Mouse (Mus musculus) MEL (cell line): ENCODE measurements around the gene Dao. TPM values are rescaled to one million over a fixed set of nuclear protein-coding genes. Genes with fewer than 3 reads are reported as not detected.

ENCODE experiments used
- DNase-seq: peaks from one replicate; pipeline ENCODE4 v3.0.0; 2011; ENCODE audit warnings: low read depth, low spot score
- H3K27ac ChIP-seq: 2 replicates; pipeline ENCODE4 v1.5.1; 2012; ENCODE audit warnings: low read depth, mild to moderate bottlenecking, control low read depth, low read length, moderate library complexity; ENCODE audit not compliant: control insufficient read depth
- H3K27me3 ChIP-seq, 2 experiments: fragments of 150-350 bp in 1 of 2; sonication (generic) in 1 of 2; 2 replicates each; pipeline ENCODE4 v1.6.1; 2012; ENCODE audit warnings: low read length in 2 of 2, mild to moderate bottlenecking in 2 of 2, improper control_type of control experiment in 1 of 2, moderate library complexity in 1 of 2; ENCODE audit not compliant: insufficient read depth in 2 of 2, control insufficient read depth in 1 of 2
- H3K36me3 ChIP-seq, 2 experiments: 2 replicates each; pipeline ENCODE4 v1.6.1; 2012 to 2014; ENCODE audit warnings: low read length in 2 of 2, improper control_type of control experiment in 1 of 2, inconsistent platforms in 1 of 2, mild to moderate bottlenecking in 1 of 2; ENCODE audit not compliant: insufficient read depth in 2 of 2, control insufficient read depth in 1 of 2
- H3K4me1 ChIP-seq, 2 experiments: fragments of 150-350 bp in 1 of 2; sonication (generic) in 1 of 2; 2 replicates each; pipeline ENCODE4 v1.6.1; 2012; ENCODE audit warnings: low read length in 2 of 2, improper control_type of control experiment in 1 of 2, mild to moderate bottlenecking in 1 of 2; ENCODE audit not compliant: insufficient read depth in 2 of 2, control insufficient read depth in 1 of 2
- H3K4me3 ChIP-seq, 2 experiments: fragments of 150-350 bp in 1 of 2; sonication (generic) in 1 of 2; 2 replicates each; pipeline ENCODE4 v1.5.1; 2012; ENCODE audit warnings: low read depth in 2 of 2, low read length in 2 of 2, mild to moderate bottlenecking in 2 of 2, moderate library complexity in 2 of 2, control low read depth in 1 of 2, improper control_type of control experiment in 1 of 2; ENCODE audit not compliant: control insufficient read depth in 1 of 2, insufficient read depth in 1 of 2
- H3K79me2 ChIP-seq: 2 replicates; pipeline ENCODE4 v1.6.1; 2012; ENCODE audit warnings: mild to moderate bottlenecking, low read length, moderate library complexity; ENCODE audit not compliant: control insufficient read depth, poor library complexity, insufficient read depth
- H3K9ac ChIP-seq: 2 replicates; pipeline ENCODE4 v1.6.1; 2012; ENCODE audit warnings: low read depth, mild to moderate bottlenecking, control low read depth, low read length, moderate library complexity; ENCODE audit not compliant: control insufficient read depth, poor library complexity, severe bottlenecking
- H3K9me3 ChIP-seq: fragments of 150-350 bp; sonication (generic); replicated peaks from 2 replicates; pipeline ENCODE4 v1.6.1; 2012; ENCODE audit warnings: mild to moderate bottlenecking, low read length, improper control_type of control experiment, moderate library complexity; ENCODE audit not compliant: insufficient read depth
- CHD1 ChIP-seq: IDR thresholded peaks from 2 replicates; pipeline ENCODE4 v1.6.1; 2012; ENCODE audit warnings: low read depth, mild to moderate bottlenecking, inconsistent platforms, low read length, improper control_type of control experiment
- CTCF ChIP-seq, 3 experiments: IDR thresholded peaks in 2 of 3; conservative IDR thresholded peaks in 1 of 3; 2 replicates each; pipeline ENCODE4 v1.5.1; 2011 to 2012; ENCODE audit warnings: low read length in 3 of 3, low read depth in 2 of 3, mild to moderate bottlenecking in 2 of 3, improper control_type of control experiment in 1 of 3, inconsistent platforms in 1 of 3, mixed read lengths in 1 of 3, moderate library complexity in 1 of 3; ENCODE audit not compliant: control insufficient read depth in 1 of 3, insufficient read depth in 1 of 3, poor library complexity in 1 of 3, severe bottlenecking in 1 of 3
- E2F4 ChIP-seq: IDR thresholded peaks from 2 replicates; pipeline ENCODE4 v1.6.1; 2011; ENCODE audit warnings: low read depth, low read length, improper control_type of control experiment, borderline replicate concordance
- ELF1 ChIP-seq: IDR thresholded peaks from 2 replicates; pipeline ENCODE4 v1.6.1; 2014; ENCODE audit warnings: low read depth, mild to moderate bottlenecking, inconsistent platforms, low read length, improper control_type of control experiment, moderate library complexity
- EP300 ChIP-seq, 2 experiments: IDR thresholded peaks; 2 replicates each; pipeline ENCODE4 v1.6.1; 2011; ENCODE audit warnings: improper control_type of control experiment in 2 of 2, low read length in 2 of 2, low read depth in 1 of 2, mild to moderate bottlenecking in 1 of 2
- ETS1 ChIP-seq: IDR thresholded peaks from 2 replicates; pipeline ENCODE4 v1.6.1; 2012; ENCODE audit warnings: low read depth, mild to moderate bottlenecking, inconsistent platforms, low read length, improper control_type of control experiment, moderate library complexity
- HCFC1 ChIP-seq: IDR thresholded peaks from 2 replicates; pipeline ENCODE4 v1.6.1; 2012; ENCODE audit warnings: low read depth, mild to moderate bottlenecking, inconsistent platforms, low read length, improper control_type of control experiment, moderate library complexity
- JUND ChIP-seq: IDR thresholded peaks from 2 replicates; pipeline ENCODE4 v1.6.1; 2011; ENCODE audit warnings: low read depth, mild to moderate bottlenecking, improper control_type of control experiment, low read length
- MAFK ChIP-seq: IDR thresholded peaks from 2 replicates; pipeline ENCODE4 v1.6.1; 2011; ENCODE audit warnings: low read depth, mild to moderate bottlenecking, low read length, improper control_type of control experiment, borderline replicate concordance
- MAX ChIP-seq: IDR thresholded peaks from 2 replicates; pipeline ENCODE4 v1.6.1; 2011; ENCODE audit warnings: low read length, improper control_type of control experiment
- MEF2A ChIP-seq: IDR thresholded peaks from 2 replicates; pipeline ENCODE4 v1.6.1; 2014; ENCODE audit warnings: low read depth, mild to moderate bottlenecking, inconsistent platforms, low read length, improper control_type of control experiment; ENCODE audit not compliant: poor library complexity, insufficient replicate concordance, severe bottlenecking; ENCODE audit errors: extremely low read depth
- MXI1 ChIP-seq: IDR thresholded peaks from 2 replicates; pipeline ENCODE4 v1.6.1; 2011; ENCODE audit warnings: mild to moderate bottlenecking, low read depth, low read length, improper control_type of control experiment
- MYC ChIP-seq: IDR thresholded peaks from 2 replicates; pipeline ENCODE4 v1.6.1; 2011; ENCODE audit warnings: low read depth, mild to moderate bottlenecking, low read length, improper control_type of control experiment, moderate library complexity
- NELFE ChIP-seq: IDR thresholded peaks from 2 replicates; pipeline ENCODE4 v1.6.1; 2011; ENCODE audit warnings: low read depth, low read length, improper control_type of control experiment
- RAD21 ChIP-seq: IDR thresholded peaks from 2 replicates; pipeline ENCODE4 v1.6.1; 2011; ENCODE audit warnings: mild to moderate bottlenecking, low read depth, low read length, improper control_type of control experiment
- TBP ChIP-seq: IDR thresholded peaks from 2 replicates; pipeline ENCODE4 v1.8.0; 2011; ENCODE audit warnings: low read depth, low read length, improper control_type of control experiment
- USF1 ChIP-seq: IDR thresholded peaks from 2 replicates; pipeline ENCODE4 v1.6.1; 2014; ENCODE audit warnings: low read depth, mild to moderate bottlenecking, inconsistent platforms, low read length, improper control_type of control experiment, moderate library complexity
- ZC3H11A ChIP-seq: IDR thresholded peaks from 2 replicates; pipeline ENCODE4 v1.6.1; 2012; ENCODE audit warnings: low read depth, mild to moderate bottlenecking, inconsistent platforms, low read length, improper control_type of control experiment
- ZKSCAN1 ChIP-seq: IDR thresholded peaks from 2 replicates; pipeline ENCODE4 v1.6.1; 2012; ENCODE audit warnings: low read depth, mild to moderate bottlenecking, inconsistent platforms, low read length, improper control_type of control experiment, moderate library complexity
- ZMIZ1 ChIP-seq: IDR thresholded peaks from 2 replicates; pipeline ENCODE4 v1.6.1; 2012; ENCODE audit warnings: low read depth, mild to moderate bottlenecking, inconsistent platforms, low read length, improper control_type of control experiment, moderate library complexity
- ZNF384 ChIP-seq: IDR thresholded peaks from 2 replicates; pipeline ENCODE4 v1.6.1; 2012; ENCODE audit warnings: low read depth, mild to moderate bottlenecking, inconsistent platforms, low read length, improper control_type of control experiment
- polyA plus RNA-seq, 2 experiments: library from polyadenylated mRNA; stranded (reverse) in 1 of 2; unstranded in 1 of 2; fragments of >175 nt in 1 of 2; fragments of >200 nt in 1 of 2; gene quantifications; 2 replicates each; pipeline versions ENCODE4 v1.2.1 to v1.2.4; 2012; ENCODE audit warnings: low replicate concordance in 2 of 2, low read depth in 1 of 2; ENCODE audit not compliant: insufficient read length in 2 of 2, insufficient read depth in 1 of 2, missing spikeins in 1 of 2
- total RNA-seq: library from RNA; depleted of rRNA; stranded (reverse); fragments of 300-350 nt; gene quantifications from 2 replicates; pipeline ENCODE4 v1.2.3, GENCODE M21; 2012

The Dao gene
- total and polyA plus RNA-seq, 3 experiments, result 0.04 TPM; not detected in 2

DNA sequence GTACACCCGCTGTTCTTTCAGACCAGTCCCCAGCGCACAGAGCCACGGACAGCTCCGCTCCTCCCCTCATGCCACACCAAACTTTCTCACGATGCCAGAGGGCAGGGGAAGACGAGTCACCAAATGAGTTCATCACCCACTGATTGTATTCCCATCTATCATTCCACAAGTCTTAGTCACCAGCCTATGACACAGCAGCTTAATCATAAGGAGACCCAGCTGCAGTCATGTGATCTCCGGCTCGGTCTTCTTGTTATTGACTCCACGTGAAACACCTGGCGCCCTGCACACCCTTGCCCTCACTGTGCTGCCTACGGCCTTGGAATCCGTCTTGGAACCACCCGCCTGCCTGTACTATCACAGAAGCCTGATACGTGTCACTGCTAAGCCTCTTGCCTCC is 38.5 kb upstream of the Dao start:
- no peak for TF ChIP-seq MAX
- no peak for TF ChIP-seq HCFC1
- no peak for TF ChIP-seq E2F4
- no peak for TF ChIP-seq NELFE
- TF ChIP-seq ZNF384, result no peak
- no peak for TF ChIP-seq ZC3H11A
- no peak for TF ChIP-seq ETS1
- no peak for TF ChIP-seq TBP
- H3K4me3 ChIP-seq, result no peak overlapping the region
- no peaks in the 10 kb centered on the region for H3K9me3 ChIP-seq
- H3K36me3 ChIP-seq, result no peaks in the 10 kb centered on the region
- H3K4me1 ChIP-seq, result no peaks in the 10 kb centered on the region
- H3K79me2 ChIP-seq, result no peaks in the 10 kb centered on the region
- H3K9ac ChIP-seq, result no peak overlapping the region
- no peak overlapping the region for H3K27ac ChIP-seq
- no peaks in the 10 kb centered on the region for H3K27me3 ChIP-seq
- DNase-seq, result no peak

- Histone ChIP-seq H3K4me3 (no peak overlapping the region), H3K27ac (no peak overlapping the region)
- no peak for TF ChIP-seq RAD21
- TF ChIP-seq JUND, result no peak
- no peak for TF ChIP-seq EP300 (IDR thresholded peaks at IDR 0.05; ENCODE audit: low read depth in 1 of 2, low read length in 2 of 2)
- no peak for TF ChIP-seq MAFK
- no peak for TF ChIP-seq USF1
- TF ChIP-seq MXI1, result no peak
- no peak for TF ChIP-seq MAX
- no peak for TF ChIP-seq CHD1
- TF ChIP-seq ZMIZ1, result no peak
- no peak for TF ChIP-seq MYC
- TF ChIP-seq CTCF (IDR thresholded peaks at IDR 0.05 in 2 of 3, conservative IDR thresholded peaks at IDR 0.05 in 1 of 3; ENCODE audit: control insufficient read depth in 1 of 3, insufficient read depth in 1 of 3, low read depth in 2 of 3, low read length in 3 of 3, poor library complexity in 1 of 3, severe bottlenecking in 1 of 3), result no peak
- no peak for TF ChIP-seq ZKSCAN1
- no peak for TF ChIP-seq ELF1
- TF ChIP-seq E2F4, result no peak
- TF ChIP-seq MEF2A, result no peak
These were observed 37.8 kb upstream of the Dao start for GRCm38 (mm10) chr5:113965659-113966185.

More at GRCm38 (mm10) chr5:113965659-113966185, 37.8 kb upstream of the Dao start:
- DNase-seq, result no peak
- Histone ChIP-seq H3K4me1 (no peaks in the 10 kb centered on the region), H3K27me3 (no peaks in the 10 kb centered on the region), H3K9me3 (no peaks in the 10 kb centered on the region), H3K9ac (no peak overlapping the region), H3K79me2 (no peaks in the 10 kb centered on the region), H3K36me3 (no peaks in the 10 kb centered on the region)
